Mouse (Mus musculus) bone marrow macrophage, adult 2 months (primary cell): ENCODE data around the gene Tigit.

ENCODE experiments used
- CTCF ChIP-seq: IDR thresholded peaks from 2 replicates; pipeline ENCODE4 v1.5.1; 2012; ENCODE audit warnings: low read depth, mild to moderate bottlenecking, low read length, moderate library complexity
- POLR2A ChIP-seq: IDR thresholded peaks from 2 replicates; pipeline ENCODE4 v1.6.1; 2012; ENCODE audit warnings: mild to moderate bottlenecking, low read depth, low read length, borderline replicate concordance

- TF ChIP-seq POLR2A, result no peak
- TF ChIP-seq CTCF, result no peak
Observed at GRCm38 (mm10) chr16:43619277-43619676, 44.7 kb downstream of the Tigit start.
